Mouse (Mus musculus): Measurements from ENCODE around the gene Flnb. TPM values are rescaled to one million over a fixed set of nuclear protein-coding genes. Genes with fewer than 3 reads are reported as not detected.
A peak's percentile ranks its signal among the peaks of the same experiment; 100 is the strongest.

The Flnb gene
- 10 to 100 TPM; 20.7 to 44.9 TPM for total RNA-seq (2021)

GRCm38 (mm10) chr14:7817770-7818462, at the start of gene Flnb:
TSS of gene Flnb (plus strand) at chr14:7817957.
- DNase-seq (ENCODE audit: low spot score in 2 of 2), result peak; percentile 94 to 95
- intact Hi-C loops (cut with DNase I), result loop anchor here (2.0 to 10.0 kb wide), 4 partner anchors 67 to 177 kb away; partner anchors contain the start of gene Dnase1l3

- intact Hi-C loops (cut with DNase I), result no loop called here
- DNase-seq (ENCODE audit: low spot score in 2 of 2), result peak; percentile 26 to 29
Measured at GRCm38 (mm10) chr14:7773714-7774389, 43.9 kb upstream of the Flnb start.

GRCm38 (mm10) chr14:7786073-7786472, 31.7 kb upstream of the Flnb start:
- intact Hi-C loops (cut with DNase I), result no loop called here
- no peak for DNase-seq (ENCODE audit: low spot score in 2 of 2)

- peak in 1 of 2 experiments; percentile 12 for DNase-seq (ENCODE audit: low spot score in 2 of 2)
- intact Hi-C loops (cut with DNase I), result loop anchor here (2.0 kb wide), 1 partner anchor 21 kb away; no protein-coding TSS in a partner anchor
Measured at GRCm38 (mm10) chr14:7789266-7790030, 28.3 kb upstream of the Flnb start.

- intact Hi-C loops (cut with DNase I), result no loop called here
- no peak for DNase-seq (ENCODE audit: low spot score in 2 of 2)
Measured at GRCm38 (mm10) chr14:7791061-7791531, 26.7 kb upstream of the Flnb start.

GRCm38 (mm10) chr14:7791532-7792159, 26.1 kb upstream of the Flnb start, which contains the start of gene Gm26661:
TSS of gene Gm26661 (plus strand) at chr14:7791587.
- intact Hi-C loops (cut with DNase I), result no loop called here
- DNase-seq (ENCODE audit: low spot score in 2 of 2), result peak; percentile 20 to 28

GRCm38 (mm10) chr14:7795961-7796360, 21.8 kb upstream of the Flnb start:
- no peak for DNase-seq (ENCODE audit: low spot score in 2 of 2)
- intact Hi-C loops (cut with DNase I), result no loop called here

GRCm38 (mm10) chr14:7800611-7801010, 17.1 kb upstream of the Flnb start:
- intact Hi-C loops (cut with DNase I), result no loop called here
- DNase-seq (ENCODE audit: low spot score in 2 of 2), result no peak

- DNase-seq (ENCODE audit: low spot score in 2 of 2), result peak; percentile 31 to 45
- intact Hi-C loops (cut with DNase I), result no loop called here
Measured at GRCm38 (mm10) chr14:7801831-7802230, 15.9 kb upstream of the Flnb start.

- DNase-seq (ENCODE audit: low spot score in 2 of 2), result no peak
- intact Hi-C loops (cut with DNase I), result no loop called here
Measured at GRCm38 (mm10) chr14:7803874-7804557, 13.7 kb upstream of the Flnb start.

GRCm38 (mm10) chr14:7804558-7804905, 13.2 kb upstream of the Flnb start:
- intact Hi-C loops (cut with DNase I), result no loop called here
- DNase-seq (ENCODE audit: low spot score in 2 of 2), result no peak

- no peak for DNase-seq (ENCODE audit: low spot score in 2 of 2)
- intact Hi-C loops (cut with DNase I), result no loop called here
Measured at GRCm38 (mm10) chr14:7807711-7808110, 10.0 kb upstream of the Flnb start.

- intact Hi-C loops (cut with DNase I), result no loop called here
- DNase-seq (ENCODE audit: low spot score in 2 of 2), result no peak
Measured at GRCm38 (mm10) chr14:7808501-7808981, 9.2 kb upstream of the Flnb start.

GRCm38 (mm10) chr14:7809043-7809955, 8.5 kb upstream of the Flnb start:
- DNase-seq (ENCODE audit: low spot score in 2 of 2), result no peak
- intact Hi-C loops (cut with DNase I), result no loop called here

GRCm38 (mm10) chr14:7818463-7819121, 835 bp downstream of the Flnb start:
- intact Hi-C loops (cut with DNase I), result loop anchor here (5.0 to 10.0 kb wide), 3 partner anchors 66 to 124 kb away; no protein-coding TSS in a partner anchor
- peak in 1 of 2 experiments; percentile 23 for DNase-seq (ENCODE audit: low spot score in 2 of 2)

GRCm38 (mm10) chr14:7819446-7819845, 1.7 kb downstream of the Flnb start:
- intact Hi-C loops (cut with DNase I), result loop anchor here (5.0 to 10.0 kb wide), 3 partner anchors 65 to 123 kb away; no protein-coding TSS in a partner anchor
- DNase-seq (ENCODE audit: low spot score in 2 of 2), result no peak

GRCm38 (mm10) chr14:7821341-7821740, 3.6 kb downstream of the Flnb start:
- intact Hi-C loops (cut with DNase I), result no loop called here
- no peak for DNase-seq (ENCODE audit: low spot score in 2 of 2)
